Mouse (Mus musculus): ENCODE measurements at regions not wholly inside any gene's neighbourhood (a gene's known extent, or its start where the extent isn't known, plus 50 kb on each side); places are given as distances from the start of the nearest gene placed in this dataset.

DNA sequence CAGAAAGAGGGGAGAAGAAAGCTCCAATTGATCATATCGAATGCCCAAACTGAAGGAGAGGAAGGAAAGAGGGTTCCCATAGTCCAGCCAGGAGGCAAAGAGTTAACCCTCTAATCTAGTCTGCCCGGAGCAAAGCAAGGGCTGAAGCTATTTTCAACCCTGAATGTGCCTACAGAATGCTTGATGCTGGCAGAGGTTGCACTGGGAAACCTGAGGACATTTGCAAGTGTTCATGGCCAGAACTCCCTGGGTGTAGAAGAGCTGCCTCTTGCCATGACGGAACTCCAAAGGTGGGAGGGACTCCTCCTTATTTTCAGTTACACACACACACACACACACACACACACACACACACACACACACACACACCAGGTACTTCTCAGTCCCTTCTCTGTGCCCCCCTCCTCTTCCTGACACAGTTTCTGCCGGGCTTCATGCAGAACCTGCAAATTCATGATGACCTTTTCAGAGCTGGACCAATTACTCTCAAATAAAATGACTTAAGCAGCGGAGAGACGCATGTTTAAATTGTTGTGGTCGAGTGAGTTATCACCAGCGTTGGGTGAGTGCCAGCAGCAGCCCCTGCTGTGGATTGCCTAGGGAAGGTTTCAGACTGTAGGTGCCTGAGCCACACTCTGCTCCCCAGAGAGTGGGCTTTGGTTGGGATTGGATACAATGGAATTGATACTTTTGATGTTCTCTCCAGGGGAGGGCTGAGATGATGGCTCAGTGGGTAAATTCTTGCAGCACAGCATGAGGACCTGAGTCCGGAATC, 152.1 kb upstream of the Sdk2 start:
- no peak for DNase-seq (ENCODE audit: low read depth, low spot score)

- DNase-seq (ENCODE audit: low read depth, low spot score), result no peak
Observed at GRCm38 (mm10) chr11:114217245-114217757, 150.5 kb upstream of the Sdk2 start.

- no peak for DNase-seq (ENCODE audit: low read depth, low spot score)
Observed at GRCm38 (mm10) chr11:114216493-114216892, 149.6 kb upstream of the Sdk2 start.

GRCm38 (mm10) chr11:114215256-114215655, 148.4 kb upstream of the Sdk2 start:
- DNase-seq (ENCODE audit: low read depth, low spot score), result no peak

GRCm38 (mm10) chr11:114212136-114212535, 145.3 kb upstream of the Sdk2 start:
- DNase-seq (ENCODE audit: low read depth, low spot score), result no peak

- DNase-seq (ENCODE audit: low read depth, low spot score), result no peak
Observed at GRCm38 (mm10) chr11:114205192-114205591, 138.3 kb upstream of the Sdk2 start.

GRCm38 (mm10) chr11:114203416-114203815, 136.6 kb upstream of the Sdk2 start:
- DNase-seq (ENCODE audit: low read depth, low spot score), result no peak

DNA sequence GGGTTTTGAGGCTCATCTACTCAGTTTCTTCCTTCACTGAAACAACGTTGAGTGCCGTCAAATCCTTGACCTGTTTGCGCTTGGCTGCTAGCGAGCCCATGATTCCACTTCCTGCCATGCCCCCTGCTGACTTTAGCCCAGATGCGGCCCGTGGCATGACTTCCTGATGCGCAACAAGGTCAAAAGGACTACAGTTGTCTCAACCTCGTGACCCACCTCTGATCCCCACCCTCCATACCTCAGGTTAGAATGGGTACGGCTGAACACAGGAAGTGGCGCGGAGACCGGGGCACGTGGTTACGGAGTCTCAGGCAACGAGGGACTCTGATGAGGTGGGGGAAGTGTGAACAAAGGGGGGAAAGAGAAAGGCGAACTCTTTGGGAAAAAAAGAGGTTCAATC, 135.6 kb upstream of the Sdk2 start:
- DNase-seq (ENCODE audit: low read depth, low spot score), result no peak

GRCm38 (mm10) chr11:114199081-114199586, 132.3 kb upstream of the Sdk2 start:
- DNase-seq (ENCODE audit: low read depth, low spot score), result no peak

- peak; percentile 58 for DNase-seq (ENCODE audit: low read depth, low spot score)
Observed at GRCm38 (mm10) chr11:114198317-114199032, 131.6 kb upstream of the Sdk2 start.

- DNase-seq (ENCODE audit: low read depth, low spot score), result no peak
Observed at GRCm38 (mm10) chr11:114195291-114195690, 128.4 kb upstream of the Sdk2 start.

DNA sequence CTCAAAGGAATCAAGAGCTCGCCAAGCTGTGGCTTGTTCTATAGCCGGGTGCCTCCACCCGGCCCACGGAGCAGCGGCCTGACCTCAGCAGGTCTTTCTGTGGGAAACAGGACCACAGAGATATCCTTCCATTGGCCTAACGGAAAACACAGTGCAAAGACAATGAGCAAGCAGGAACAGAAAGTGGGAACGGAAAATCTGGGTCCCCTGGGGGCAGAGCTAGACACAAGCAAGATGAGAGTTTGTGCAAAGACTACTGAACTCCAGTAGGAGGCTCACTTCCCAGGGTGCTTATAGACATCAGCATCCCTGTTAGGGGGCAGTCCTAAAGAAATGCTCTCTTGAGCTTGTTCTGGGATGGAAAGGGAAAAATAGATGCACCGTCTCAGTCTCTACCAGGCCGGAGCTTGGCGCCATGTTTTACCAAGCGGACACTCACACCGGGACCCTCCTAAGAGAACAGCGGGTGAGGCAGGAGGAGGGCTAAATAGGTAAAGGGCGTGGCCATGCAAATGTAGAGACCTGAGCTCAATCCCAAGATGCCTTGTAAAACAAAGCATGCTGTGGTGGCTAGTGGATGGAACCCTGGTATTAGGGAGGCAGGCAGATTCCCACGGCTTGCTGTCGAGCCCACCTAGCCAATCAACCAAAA, 127.3 kb upstream of the Sdk2 start:
- DNase-seq (ENCODE audit: low read depth, low spot score), result no peak

GRCm38 (mm10) chr11:114193018-114193417, 126.2 kb upstream of the Sdk2 start:
- DNase-seq (ENCODE audit: low read depth, low spot score), result no peak

DNA sequence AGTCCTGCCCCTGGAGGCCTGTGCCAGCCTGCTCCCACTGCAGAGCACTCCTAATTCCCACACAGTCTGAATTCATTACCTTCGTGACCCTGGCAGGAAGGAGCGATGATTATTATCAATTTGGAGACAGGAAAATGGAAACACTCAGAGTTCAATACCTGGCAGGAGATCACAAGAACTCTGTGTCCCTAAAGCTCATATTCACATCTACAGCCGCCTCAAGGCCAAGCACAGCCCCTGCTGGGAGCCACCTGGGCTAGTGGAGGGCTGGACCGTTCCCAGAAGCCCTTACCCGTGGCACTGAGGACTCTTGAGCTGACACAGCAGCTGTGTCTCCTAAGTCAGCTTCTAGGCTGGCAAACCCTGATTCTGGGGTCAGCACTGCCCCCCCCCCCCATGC, 124.8 kb upstream of the Sdk2 start:
- DNase-seq (ENCODE audit: low read depth, low spot score), result no peak

- DNase-seq (ENCODE audit: low read depth, low spot score), result no peak
Observed at GRCm38 (mm10) chr11:114184970-114185882, 118.4 kb upstream of the Sdk2 start.

DNA sequence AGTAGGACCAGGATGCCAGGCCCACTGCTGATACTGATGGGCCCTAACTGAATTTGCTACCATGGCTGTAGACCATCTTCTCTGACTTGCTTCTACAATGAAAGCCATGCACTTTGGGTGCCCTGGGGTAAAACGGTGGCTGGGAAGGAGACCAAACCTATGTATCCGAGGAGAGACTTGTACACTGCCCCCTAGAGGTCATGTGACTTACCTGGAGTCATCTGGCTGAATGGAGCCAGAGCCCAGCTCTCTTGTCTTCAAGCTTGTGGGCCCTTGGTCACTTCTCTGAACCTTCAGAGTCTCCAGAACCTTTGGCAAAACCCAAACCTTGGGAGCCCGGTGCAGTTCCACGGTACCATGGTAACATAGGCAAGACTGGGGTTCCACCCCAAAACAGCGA, 117.6 kb upstream of the Sdk2 start:
- no peak for DNase-seq (ENCODE audit: low read depth, low spot score)

- no peak for DNase-seq (ENCODE audit: low read depth, low spot score)
Observed at GRCm38 (mm10) chr11:114183231-114183630, 116.4 kb upstream of the Sdk2 start.

DNA sequence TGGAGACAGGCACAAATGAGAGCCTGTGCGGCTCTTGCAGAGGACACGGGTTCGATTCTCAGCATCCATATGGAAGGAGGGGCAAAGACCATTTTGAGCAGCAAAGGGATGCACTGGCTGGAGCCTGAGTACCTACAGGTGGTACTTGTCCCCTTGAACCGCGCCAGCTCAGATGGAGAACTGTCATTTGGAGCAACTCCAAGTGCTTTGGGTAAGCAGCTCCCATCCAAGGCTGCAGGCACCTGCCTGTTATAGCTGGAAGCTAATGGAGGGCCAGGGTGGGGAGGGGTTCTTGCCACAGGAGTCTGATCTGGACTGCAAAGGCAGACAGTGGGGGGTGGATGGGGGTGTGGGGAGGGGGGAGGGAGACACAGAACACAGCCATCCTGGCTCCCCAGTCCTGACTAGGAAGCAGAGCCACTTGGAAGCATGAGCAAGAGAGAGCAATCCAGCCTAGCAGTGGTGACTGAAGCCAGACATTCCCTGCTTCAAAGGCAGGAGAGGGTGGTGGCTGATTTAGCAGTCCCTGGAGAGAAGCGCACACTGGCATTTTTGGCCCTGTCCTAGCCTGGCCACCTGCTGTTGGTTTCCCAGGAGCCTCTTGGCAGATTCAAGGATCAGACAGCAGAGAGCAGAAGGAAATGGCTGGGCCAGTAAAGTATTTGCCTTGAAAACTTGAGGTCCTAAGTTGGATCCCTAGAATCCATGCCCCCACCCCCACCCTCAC, 112.1 kb upstream of the Sdk2 start:
- DNase-seq (ENCODE audit: low read depth, low spot score), result no peak

DNA sequence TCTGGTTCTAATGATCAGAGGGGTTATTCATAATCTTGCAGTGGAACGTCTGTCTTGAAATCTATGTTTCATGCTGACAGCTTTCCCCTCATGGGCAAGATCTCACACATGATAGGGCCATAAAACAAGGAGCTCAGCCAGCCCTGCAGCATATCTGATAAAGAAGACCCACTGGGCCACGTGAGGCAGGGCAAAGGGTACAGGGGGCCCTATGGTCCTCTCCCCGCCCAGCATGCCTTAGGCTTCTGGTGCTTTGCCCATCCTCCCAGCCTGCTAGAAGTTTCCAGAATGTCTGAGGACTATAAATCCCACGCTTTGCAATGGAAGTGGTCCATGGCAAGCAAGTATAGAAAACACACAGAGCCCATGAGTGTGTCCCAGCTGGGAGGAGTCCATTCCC, 110.9 kb upstream of the Sdk2 start:
- no peak for DNase-seq (ENCODE audit: low read depth, low spot score)

DNA sequence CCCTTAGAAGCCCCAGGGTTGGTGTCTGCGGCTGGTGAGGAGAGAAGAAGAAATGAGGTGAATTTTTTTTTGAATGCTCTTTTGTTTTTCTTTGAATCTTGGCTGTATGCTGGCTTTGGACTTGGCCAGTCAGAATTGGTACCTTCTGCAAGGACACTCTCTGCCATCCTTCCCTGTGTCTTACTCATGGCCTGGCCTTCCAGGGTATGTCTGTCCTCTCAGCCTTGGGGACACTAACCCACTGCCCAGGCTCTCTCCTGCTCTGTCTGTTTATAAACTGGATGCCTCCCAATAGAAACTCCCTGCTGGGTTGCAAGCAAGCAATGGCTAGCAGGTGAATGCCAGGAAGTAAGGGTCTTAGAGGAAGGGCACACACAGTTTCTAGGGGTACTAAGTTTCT, 110.4 kb upstream of the Sdk2 start:
- no peak for DNase-seq (ENCODE audit: low read depth, low spot score)

Data from embryo, embryonic 11.5 days (tissue).